Mouse (Mus musculus) MEL (cell line): ENCODE measurements around the gene Jmjd1c. TPM values are rescaled to one million over a fixed set of nuclear protein-coding genes. Genes with fewer than 3 reads are reported as not detected.

ENCODE experiments used
- DNase-seq: peaks from one replicate; pipeline ENCODE4 v3.0.0; 2011; ENCODE audit warnings: low read depth, low spot score
- H3K27ac ChIP-seq: 2 replicates; pipeline ENCODE4 v1.5.1; 2012; ENCODE audit warnings: low read depth, mild to moderate bottlenecking, control low read depth, low read length, moderate library complexity; ENCODE audit not compliant: control insufficient read depth
- H3K27me3 ChIP-seq, 2 experiments: fragments of 150-350 bp in 1 of 2; sonication (generic) in 1 of 2; 2 replicates each; pipeline ENCODE4 v1.6.1; 2012; ENCODE audit warnings: low read length in 2 of 2, mild to moderate bottlenecking in 2 of 2, improper control_type of control experiment in 1 of 2, moderate library complexity in 1 of 2; ENCODE audit not compliant: insufficient read depth in 2 of 2, control insufficient read depth in 1 of 2
- H3K36me3 ChIP-seq, 2 experiments: 2 replicates each; pipeline ENCODE4 v1.6.1; 2012 to 2014; ENCODE audit warnings: low read length in 2 of 2, improper control_type of control experiment in 1 of 2, inconsistent platforms in 1 of 2, mild to moderate bottlenecking in 1 of 2; ENCODE audit not compliant: insufficient read depth in 2 of 2, control insufficient read depth in 1 of 2
- H3K4me1 ChIP-seq, 2 experiments: fragments of 150-350 bp in 1 of 2; sonication (generic) in 1 of 2; 2 replicates each; pipeline ENCODE4 v1.6.1; 2012; ENCODE audit warnings: low read length in 2 of 2, improper control_type of control experiment in 1 of 2, mild to moderate bottlenecking in 1 of 2; ENCODE audit not compliant: insufficient read depth in 2 of 2, control insufficient read depth in 1 of 2
- H3K4me3 ChIP-seq, 2 experiments: fragments of 150-350 bp in 1 of 2; sonication (generic) in 1 of 2; 2 replicates each; pipeline ENCODE4 v1.5.1; 2012; ENCODE audit warnings: low read depth in 2 of 2, low read length in 2 of 2, mild to moderate bottlenecking in 2 of 2, moderate library complexity in 2 of 2, control low read depth in 1 of 2, improper control_type of control experiment in 1 of 2; ENCODE audit not compliant: control insufficient read depth in 1 of 2, insufficient read depth in 1 of 2
- H3K79me2 ChIP-seq: 2 replicates; pipeline ENCODE4 v1.6.1; 2012; ENCODE audit warnings: mild to moderate bottlenecking, low read length, moderate library complexity; ENCODE audit not compliant: control insufficient read depth, poor library complexity, insufficient read depth
- H3K9ac ChIP-seq: 2 replicates; pipeline ENCODE4 v1.6.1; 2012; ENCODE audit warnings: low read depth, mild to moderate bottlenecking, control low read depth, low read length, moderate library complexity; ENCODE audit not compliant: control insufficient read depth, poor library complexity, severe bottlenecking
- H3K9me3 ChIP-seq: fragments of 150-350 bp; sonication (generic); replicated peaks from 2 replicates; pipeline ENCODE4 v1.6.1; 2012; ENCODE audit warnings: mild to moderate bottlenecking, low read length, improper control_type of control experiment, moderate library complexity; ENCODE audit not compliant: insufficient read depth
- E2F4 ChIP-seq: IDR thresholded peaks from 2 replicates; pipeline ENCODE4 v1.6.1; 2011; ENCODE audit warnings: low read depth, low read length, improper control_type of control experiment, borderline replicate concordance
- ELF1 ChIP-seq: IDR thresholded peaks from 2 replicates; pipeline ENCODE4 v1.6.1; 2014; ENCODE audit warnings: low read depth, mild to moderate bottlenecking, inconsistent platforms, low read length, improper control_type of control experiment, moderate library complexity
- EP300 ChIP-seq, 2 experiments: IDR thresholded peaks; 2 replicates each; pipeline ENCODE4 v1.6.1; 2011; ENCODE audit warnings: improper control_type of control experiment in 2 of 2, low read length in 2 of 2, low read depth in 1 of 2, mild to moderate bottlenecking in 1 of 2
- ETS1 ChIP-seq: IDR thresholded peaks from 2 replicates; pipeline ENCODE4 v1.6.1; 2012; ENCODE audit warnings: low read depth, mild to moderate bottlenecking, inconsistent platforms, low read length, improper control_type of control experiment, moderate library complexity
- GABPA ChIP-seq: IDR thresholded peaks from 2 replicates; pipeline ENCODE4 v1.6.1; 2012; ENCODE audit warnings: low read depth, mild to moderate bottlenecking, inconsistent platforms, low read length, improper control_type of control experiment, moderate library complexity
- GATA1 ChIP-seq: IDR thresholded peaks from 2 replicates; pipeline ENCODE4 v1.6.1; 2011; ENCODE audit warnings: low read depth, low read length, improper control_type of control experiment
- HCFC1 ChIP-seq: IDR thresholded peaks from 2 replicates; pipeline ENCODE4 v1.6.1; 2012; ENCODE audit warnings: low read depth, mild to moderate bottlenecking, inconsistent platforms, low read length, improper control_type of control experiment, moderate library complexity
- KAT2A ChIP-seq: conservative IDR thresholded peaks from 2 replicates; pipeline ENCODE4 v1.6.1; 2012; ENCODE audit warnings: low read depth, low read length, improper control_type of control experiment, inconsistent platforms
- MXI1 ChIP-seq: IDR thresholded peaks from 2 replicates; pipeline ENCODE4 v1.6.1; 2011; ENCODE audit warnings: mild to moderate bottlenecking, low read depth, low read length, improper control_type of control experiment
- MYB ChIP-seq: IDR thresholded peaks from 2 replicates; pipeline ENCODE4 v1.6.1; 2011; ENCODE audit warnings: mild to moderate bottlenecking, low read depth, low read length, improper control_type of control experiment
- NELFE ChIP-seq: IDR thresholded peaks from 2 replicates; pipeline ENCODE4 v1.6.1; 2011; ENCODE audit warnings: low read depth, low read length, improper control_type of control experiment
- POLR2A ChIP-seq, 2 experiments: IDR thresholded peaks; 2 replicates each; pipeline ENCODE4 v1.6.1; 2011 to 2012; ENCODE audit warnings: low read length in 2 of 2, mild to moderate bottlenecking in 2 of 2, control low read depth in 1 of 2, improper control_type of control experiment in 1 of 2, low read depth in 1 of 2, moderate library complexity in 1 of 2; ENCODE audit not compliant: control insufficient read depth in 1 of 2, insufficient read depth in 1 of 2, poor library complexity in 1 of 2
- RAD21 ChIP-seq: IDR thresholded peaks from 2 replicates; pipeline ENCODE4 v1.6.1; 2011; ENCODE audit warnings: mild to moderate bottlenecking, low read depth, low read length, improper control_type of control experiment
- RCOR1 ChIP-seq: IDR thresholded peaks from 2 replicates; pipeline ENCODE4 v1.6.1; 2012; ENCODE audit warnings: low read depth, mild to moderate bottlenecking, inconsistent platforms, low read length, improper control_type of control experiment
- SIN3A ChIP-seq: IDR thresholded peaks from 2 replicates; pipeline ENCODE4 v1.6.1; 2012; ENCODE audit warnings: low read length, improper control_type of control experiment, inconsistent platforms
- SMC3 ChIP-seq: IDR thresholded peaks from 2 replicates; pipeline ENCODE4 v1.6.1; 2011; ENCODE audit warnings: low read depth, low read length, improper control_type of control experiment
- TAL1 ChIP-seq: IDR thresholded peaks from 2 replicates; pipeline ENCODE4 v1.6.1; 2012; ENCODE audit warnings: mild to moderate bottlenecking, inconsistent platforms, low read length, moderate library complexity, mixed read lengths
- TCF12 ChIP-seq: IDR thresholded peaks from 2 replicates; pipeline ENCODE4 v1.6.1; 2014; ENCODE audit warnings: low read depth, mild to moderate bottlenecking, inconsistent platforms, low read length, improper control_type of control experiment, moderate library complexity
- ZNF384 ChIP-seq: IDR thresholded peaks from 2 replicates; pipeline ENCODE4 v1.6.1; 2012; ENCODE audit warnings: low read depth, mild to moderate bottlenecking, inconsistent platforms, low read length, improper control_type of control experiment
- polyA plus RNA-seq, 2 experiments: library from polyadenylated mRNA; stranded (reverse) in 1 of 2; unstranded in 1 of 2; fragments of >175 nt in 1 of 2; fragments of >200 nt in 1 of 2; gene quantifications; 2 replicates each; pipeline versions ENCODE4 v1.2.1 to v1.2.4; 2012; ENCODE audit warnings: low replicate concordance in 2 of 2, low read depth in 1 of 2; ENCODE audit not compliant: insufficient read length in 2 of 2, insufficient read depth in 1 of 2, missing spikeins in 1 of 2
- total RNA-seq: library from RNA; depleted of rRNA; stranded (reverse); fragments of 300-350 nt; gene quantifications from 2 replicates; pipeline ENCODE4 v1.2.3, GENCODE M21; 2012

The Jmjd1c gene
- total and polyA plus RNA-seq, 3 experiments: 10.6 to 62.3 (median 15.2) TPM

DNA sequence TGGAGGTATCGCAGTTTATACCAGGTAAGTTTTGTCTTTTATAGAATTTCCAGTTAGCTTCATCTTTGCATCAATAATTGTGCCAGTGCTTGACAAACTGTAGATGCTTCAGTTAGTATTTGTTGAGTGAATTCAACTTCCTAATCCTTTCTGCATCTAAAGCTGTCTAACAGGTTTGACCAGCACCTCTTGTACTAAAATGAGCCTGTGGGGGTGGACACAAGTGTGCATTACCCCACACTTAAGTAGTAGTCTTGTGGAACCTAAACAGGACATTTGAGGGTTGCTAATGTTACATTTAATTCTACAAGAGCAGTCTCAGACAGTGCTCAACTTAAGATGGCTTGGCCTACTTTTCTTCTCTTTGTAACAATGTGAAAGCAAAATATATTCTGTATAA is 78.1 kb downstream of the Jmjd1c start:
- Histone ChIP-seq H3K36me3 (peaks cover 0 to 18% of the 10 kb centered on the region in 2 experiments; a peak in 2 of 4 replicates), H3K27ac (no peak overlapping the region), H3K9ac (no peak overlapping the region), H3K79me2 (no peaks in the 10 kb centered on the region), H3K9me3 (no peaks in the 10 kb centered on the region), H3K27me3 (no peaks in the 10 kb centered on the region), H3K4me1 (peaks cover 4 to 7% of the 10 kb centered on the region in 2 experiments; a peak in 2 of 4 replicates), H3K4me3 (no peak overlapping the region)
- no peak for DNase-seq
- TF ChIP-seq ZNF384 (no peak), E2F4 (no peak), RAD21 (no peak), GATA1 (no peak)

- no peaks in the 10 kb centered on the region for H3K79me2 ChIP-seq
- H3K36me3 ChIP-seq: peaks cover 0 to 19% of the 10 kb centered on the region in 2 experiments; a peak in 2 of 4 replicates
- no peak overlapping the region for H3K27ac ChIP-seq
- H3K9ac ChIP-seq: no peak overlapping the region
- TF ChIP-seq POLR2A (IDR thresholded peaks at IDR 0.05; ENCODE audit: control insufficient read depth in 1 of 2, insufficient read depth in 1 of 2, low read depth in 1 of 2, low read length in 2 of 2, poor library complexity in 1 of 2): no peak
- TF ChIP-seq, all 39 proteins: peak for 0
- Histone ChIP-seq H3K27me3 (no peaks in the 10 kb centered on the region), H3K9me3 (no peaks in the 10 kb centered on the region), H3K4me3 (no peak overlapping the region), H3K4me1 (peaks cover 4 to 7% of the 10 kb centered on the region in 2 experiments; a peak in 2 of 4 replicates)
- DNase-seq: no peak
Observed at GRCm38 (mm10) chr10:67176031-67176430, 80.1 kb downstream of the Jmjd1c start.

- Histone ChIP-seq H3K27me3 (no peaks in the 10 kb centered on the region), H3K79me2 (no peaks in the 10 kb centered on the region), H3K4me3 (peak overlapping the region in 1 of 2 experiments; percentile 24; a peak in 1 of 4 replicates), H3K9me3 (no peaks in the 10 kb centered on the region), H3K9ac (peak overlapping the region; percentile 49), H3K27ac (peak overlapping the region; percentile 79), H3K4me1 (peaks cover 4 to 7% of the 10 kb centered on the region in 2 experiments; a peak in 2 of 4 replicates), H3K36me3 (peaks cover 0 to 19% of the 10 kb centered on the region in 2 experiments; a peak in 2 of 4 replicates)
- TF ChIP-seq RCOR1 (peak; percentile 17; the same call in 1 of the 2 replicates), EP300 (IDR thresholded peaks at IDR 0.05; ENCODE audit: low read depth in 1 of 2, low read length in 2 of 2) (0 out of 4 replicates have a peak, but pooled peaks of 1 of the 2 experiments have one; percentile 36), GATA1 (0 out of 2 replicates have a peak, but pooled peaks have one; percentile 10), KAT2A (no peak)
- peak; percentile 53 for DNase-seq
Observed at GRCm38 (mm10) chr10:67176932-67177331, 81.0 kb downstream of the Jmjd1c start.

DNA sequence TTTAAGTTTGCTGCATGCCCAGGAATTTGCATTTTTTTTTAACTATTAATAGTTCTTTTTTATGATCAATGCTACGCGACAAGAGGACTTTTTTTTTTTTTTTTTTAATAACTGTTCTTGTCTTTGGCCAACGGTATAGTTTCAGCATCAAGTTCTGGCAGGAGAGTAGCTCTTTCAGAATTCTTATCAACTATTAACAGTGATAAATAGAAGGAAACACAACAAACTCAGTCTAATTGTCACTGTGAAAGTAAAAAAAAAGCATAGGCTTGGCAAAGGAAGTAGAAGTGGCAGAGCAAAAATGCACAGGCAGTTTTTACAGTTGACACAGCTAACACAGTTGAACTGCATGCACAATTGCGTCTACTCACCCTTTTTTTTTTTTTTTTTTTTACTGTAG is 81.5 kb downstream of the Jmjd1c start:
- Histone ChIP-seq H3K79me2 (no peaks in the 10 kb centered on the region), H3K9ac (peak overlapping the region; percentile 49), H3K9me3 (no peaks in the 10 kb centered on the region), H3K4me3 (peak overlapping the region; percentile 24 to 45), H3K4me1 (peaks cover 7 to 8% of the 10 kb centered on the region in 2 experiments; a peak in 3 of 4 replicates), H3K36me3 (peaks cover 0 to 19% of the 10 kb centered on the region in 2 experiments; a peak in 2 of 4 replicates), H3K27ac (peak overlapping the region; percentile 91), H3K27me3 (no peaks in the 10 kb centered on the region)
- peak; percentile 77 for DNase-seq
- TF ChIP-seq EP300 (IDR thresholded peaks at IDR 0.05; ENCODE audit: low read depth in 1 of 2, low read length in 2 of 2) (peak; percentile 63 to 81; a peak in 2 of 4 replicates), TCF12 (peak; percentile 57), ELF1 (no peak), MYB (peak; percentile 97), SMC3 (no peak), ETS1 (peak; percentile 80), TAL1 (0 out of 2 replicates have a peak, but pooled peaks have one; percentile 17), SIN3A (peak; percentile 67; the same call in 1 of the 2 replicates), HCFC1 (peak; percentile 55; the same call in 1 of the 2 replicates), ZNF384 (peak; percentile 97), MXI1 (0 out of 2 replicates have a peak, but pooled peaks have one; percentile 21), RCOR1 (no peak), GABPA (no peak), NELFE (no peak), GATA1 (peak; percentile 79; the same call in 1 of the 2 replicates)
